Mouse (Mus musculus): Measurements from ENCODE around the gene Msantd3. TPM values are rescaled to one million over a fixed set of nuclear protein-coding genes. Genes with fewer than 3 reads are reported as not detected.

The Msantd3 gene
- total RNA-seq (2021), result 10 to 100 TPM; 25.4 to 27.6 TPM
- long read RNA-seq, experiment 1, transcript Msantd3-202 (3 exons, 1,378 nt), result minor isoform, 12 of 44 reads
- long read RNA-seq, experiment 1, transcript Msantd3-203 (3 exons, 1,597 nt), result major isoform, 21 of 44 reads
- long read RNA-seq, experiment 1, partial matches to known transcripts, result 2 of 44 reads
- long read RNA-seq, experiment 1, other reads (novel, unspliced or antisense), result 9 of 44 reads
- long read RNA-seq, experiment 2, transcript Msantd3-202 (3 exons, 1,378 nt), result minor isoform, 8 of 39 reads
- long read RNA-seq, experiment 2, transcript Msantd3-203 (3 exons, 1,597 nt), result major isoform, 26 of 39 reads
- long read RNA-seq, experiment 2, partial matches to known transcripts, result 0 of 39 reads
- long read RNA-seq, experiment 2, other reads (novel, unspliced or antisense), result 4 of 39 reads

DNA sequence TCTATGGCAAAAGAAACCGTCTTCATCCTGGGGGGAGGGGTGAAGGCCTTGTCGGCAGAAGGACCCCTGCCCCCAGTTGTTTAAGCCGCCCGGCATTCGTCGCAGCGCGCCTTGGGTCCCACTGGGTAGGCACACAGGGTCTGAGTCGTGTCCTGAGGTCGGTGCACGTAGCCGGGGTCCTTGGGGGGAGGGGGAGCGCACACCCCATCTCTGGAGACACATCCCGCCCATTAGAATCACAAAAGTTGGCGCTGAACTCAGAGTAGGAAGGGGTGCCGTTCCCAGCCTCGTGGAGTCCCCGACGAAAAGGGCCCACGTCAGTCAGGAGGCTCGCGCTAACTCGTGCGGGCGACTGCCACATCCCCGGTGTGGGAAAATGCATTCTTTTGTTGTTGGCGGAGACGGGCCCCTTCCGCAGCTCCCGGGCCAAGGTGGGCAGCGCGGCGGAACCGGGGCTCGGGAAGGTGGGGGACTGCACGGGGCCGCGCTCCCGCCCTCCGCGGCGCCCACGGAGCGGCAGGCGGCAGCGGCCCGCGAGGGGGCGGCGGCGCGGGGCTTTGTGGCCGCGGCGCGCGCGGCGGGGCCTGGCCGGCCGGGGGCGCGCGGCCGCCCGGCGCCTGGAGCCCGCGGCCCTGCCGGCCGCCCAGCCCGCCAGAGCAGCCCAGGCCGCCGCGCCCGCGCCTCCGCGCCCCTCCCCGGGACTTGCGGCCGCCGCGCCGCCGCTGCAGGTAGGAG is at the start of gene Msantd3:
Gene Msantd3 (plus strand): TSS at position 95 of the 735 bp plus-strand sequence.
- intact Hi-C loops (cut with DNase I), result loop anchor here (5.0 kb wide), 1 partner anchor 42 kb away; no protein-coding TSS in a partner anchor
- peak; percentile 39 to 49 for DNase-seq (ENCODE audit: low spot score in 2 of 2)

GRCm38 (mm10) chr4:48491290-48491743 is 48.4 kb upstream of the Msantd3 start:
- intact Hi-C loops (cut with DNase I), result no loop called here
- DNase-seq (ENCODE audit: low spot score in 2 of 2), result no peak

DNA sequence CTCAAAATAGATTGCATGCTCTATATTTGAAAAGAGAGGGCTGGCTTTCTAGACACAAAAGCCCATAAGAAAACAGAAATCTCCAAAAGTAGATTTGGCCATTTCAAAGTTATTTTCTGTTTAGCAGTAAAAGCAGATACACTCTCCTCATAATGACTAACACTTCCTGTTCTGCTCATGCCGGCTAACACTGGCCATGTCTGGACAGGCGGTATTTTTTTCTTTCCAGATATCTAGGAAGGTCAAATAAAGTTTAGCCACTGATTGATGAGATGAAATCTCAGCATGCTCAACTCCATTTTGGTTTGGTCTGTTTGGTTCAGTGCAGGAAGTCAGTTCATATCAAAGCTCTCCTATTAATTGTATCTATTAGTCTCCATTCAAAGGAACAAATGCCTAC is 47.2 kb upstream of the Msantd3 start:
- no peak for DNase-seq (ENCODE audit: low spot score in 2 of 2)
- intact Hi-C loops (cut with DNase I), result no loop called here

DNA sequence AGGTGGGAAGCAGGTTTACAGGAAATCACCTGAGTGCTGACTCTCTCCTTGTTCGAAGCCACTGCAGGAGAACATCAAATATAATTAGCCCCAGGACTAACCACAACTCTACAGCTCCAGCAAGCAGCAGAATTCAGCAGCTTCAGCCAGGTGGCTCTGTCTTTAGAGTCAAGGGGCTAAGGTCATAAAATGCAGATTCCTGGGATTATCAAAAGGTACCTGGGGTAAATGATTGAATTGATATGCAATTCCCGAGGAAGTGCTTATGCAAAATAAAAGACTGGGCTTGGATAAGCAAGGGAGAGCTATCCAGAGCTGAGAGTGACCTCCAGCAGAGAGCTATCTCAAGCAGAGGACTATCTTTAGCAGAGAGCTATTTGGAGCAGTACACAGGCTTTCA is 28.9 kb upstream of the Msantd3 start:
- DNase-seq (ENCODE audit: low spot score in 2 of 2), result no peak
- intact Hi-C loops (cut with DNase I), result no loop called here

- no peak for DNase-seq (ENCODE audit: low spot score in 2 of 2)
- intact Hi-C loops (cut with DNase I), result no loop called here
These were observed 10.2 kb upstream of the Msantd3 start for GRCm38 (mm10) chr4:48529559-48529958.

GRCm38 (mm10) chr4:48531804-48532601 is 7.7 kb upstream of the Msantd3 start:
- no peak for DNase-seq (ENCODE audit: low spot score in 2 of 2)
- intact Hi-C loops (cut with DNase I), result no loop called here

- no peak for DNase-seq (ENCODE audit: low spot score in 2 of 2)
- intact Hi-C loops (cut with DNase I), result no loop called here
These were observed 3.5 kb upstream of the Msantd3 start for GRCm38 (mm10) chr4:48536275-48536674.

DNA sequence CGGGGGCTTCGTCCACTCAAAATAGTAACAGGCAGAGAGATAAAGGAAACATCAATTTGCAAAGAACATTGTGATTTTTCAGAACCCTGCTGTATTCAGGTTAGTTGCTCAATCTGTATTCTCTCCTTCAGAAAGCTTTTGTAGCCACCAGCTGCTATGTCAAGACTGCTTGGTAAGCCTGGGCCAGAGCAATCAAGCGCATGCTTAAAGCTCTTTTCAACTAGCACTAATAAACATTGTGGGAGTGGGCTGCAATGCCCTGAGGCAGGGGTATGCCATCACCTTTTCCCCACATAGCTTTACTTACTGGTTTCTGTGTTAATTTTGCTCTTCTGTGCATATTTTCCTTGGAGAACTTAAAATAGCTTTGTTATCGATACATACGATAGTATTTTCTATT is 2.7 kb upstream of the Msantd3 start:
- no peak for DNase-seq (ENCODE audit: low spot score in 2 of 2)
- intact Hi-C loops (cut with DNase I), result no loop called here

GRCm38 (mm10) chr4:48538581-48538980 is 1.2 kb upstream of the Msantd3 start:
- intact Hi-C loops (cut with DNase I), result no loop called here
- DNase-seq (ENCODE audit: low spot score in 2 of 2), result no peak

- intact Hi-C loops (cut with DNase I), result loop anchor here (5.0 kb wide), 1 partner anchor 42 kb away; no protein-coding TSS in a partner anchor
- DNase-seq (ENCODE audit: low spot score in 2 of 2), result peak in 1 of 2 experiments; percentile 19
These were observed 909 bp downstream of the Msantd3 start for GRCm38 (mm10) chr4:48540576-48541111.

DNA sequence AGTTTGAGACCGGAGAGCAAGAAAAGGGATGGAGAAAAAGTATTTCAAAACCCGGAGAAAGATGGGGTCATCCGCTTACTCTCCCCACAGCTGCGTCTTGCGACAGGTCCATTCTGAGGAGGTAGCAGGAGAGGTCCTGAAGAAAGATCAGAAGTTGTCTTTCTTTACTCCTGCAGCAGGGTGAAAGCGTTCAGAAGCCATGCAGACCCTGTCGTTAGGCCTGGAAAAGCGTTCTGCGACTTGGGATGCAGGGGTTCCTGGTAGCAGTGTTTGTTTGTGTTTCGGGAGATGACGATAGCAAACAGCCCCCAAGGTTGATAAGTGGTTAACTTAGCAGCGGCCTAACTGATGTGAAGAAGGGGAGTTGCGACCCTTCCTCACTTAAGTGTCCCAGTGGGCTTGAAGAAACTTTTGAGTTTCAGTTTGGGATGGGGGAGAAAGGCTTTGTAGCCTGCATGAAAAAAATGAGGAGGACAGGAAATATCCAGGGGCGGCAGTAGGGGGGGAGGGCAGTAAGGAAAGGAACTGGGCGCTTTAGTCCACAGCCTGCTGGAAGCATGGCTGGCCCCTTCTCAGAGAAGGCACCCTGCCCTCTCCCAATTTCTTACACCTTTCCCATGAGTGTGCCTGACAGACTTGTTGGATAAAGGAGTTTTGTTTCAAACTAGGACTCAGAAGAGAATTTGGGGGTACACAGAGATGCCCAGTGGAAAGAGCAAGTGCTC is 2.0 kb downstream of the Msantd3 start:
- intact Hi-C loops (cut with DNase I), result loop anchor here (5.0 kb wide), 1 partner anchor 41 kb away; no protein-coding TSS in a partner anchor
- DNase-seq (ENCODE audit: low spot score in 2 of 2), result no peak

GRCm38 (mm10) chr4:48542351-48542750 is 2.6 kb downstream of the Msantd3 start:
- no peak for DNase-seq (ENCODE audit: low spot score in 2 of 2)
- intact Hi-C loops (cut with DNase I), result loop anchor here (5.0 kb wide), 1 partner anchor 40 kb away; no protein-coding TSS in a partner anchor

GRCm38 (mm10) chr4:48543071-48543865 is 3.5 kb downstream of the Msantd3 start:
- no peak for DNase-seq (ENCODE audit: low spot score in 2 of 2)
- intact Hi-C loops (cut with DNase I), result loop anchor here (5.0 kb wide), 1 partner anchor 39 kb away; no protein-coding TSS in a partner anchor

GRCm38 (mm10) chr4:48544141-48544540 is 4.4 kb downstream of the Msantd3 start:
- DNase-seq (ENCODE audit: low spot score in 2 of 2), result no peak
- intact Hi-C loops (cut with DNase I), result loop anchor here (5.0 kb wide), 1 partner anchor 38 kb away; no protein-coding TSS in a partner anchor

DNA sequence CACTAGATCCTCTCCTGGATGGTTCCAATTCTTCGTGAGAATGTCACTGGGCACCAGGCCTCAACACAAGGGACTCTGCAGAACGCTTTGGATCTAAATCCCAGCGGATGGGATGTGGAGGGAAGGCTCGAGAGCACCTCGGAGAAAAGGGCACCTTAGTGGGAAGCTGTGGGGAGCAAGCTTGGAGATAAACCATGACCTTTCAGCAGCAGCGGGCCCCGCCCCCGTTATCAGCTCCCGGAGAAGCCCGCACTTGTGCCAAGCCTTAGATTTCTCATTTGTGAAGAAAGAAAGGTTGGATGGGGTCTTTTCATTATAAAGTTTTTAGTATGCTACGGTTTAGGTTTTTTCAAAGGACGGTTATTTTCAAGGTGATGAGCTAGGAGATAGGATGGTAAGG is 6.2 kb downstream of the Msantd3 start:
- intact Hi-C loops (cut with DNase I), result no loop called here

DNA sequence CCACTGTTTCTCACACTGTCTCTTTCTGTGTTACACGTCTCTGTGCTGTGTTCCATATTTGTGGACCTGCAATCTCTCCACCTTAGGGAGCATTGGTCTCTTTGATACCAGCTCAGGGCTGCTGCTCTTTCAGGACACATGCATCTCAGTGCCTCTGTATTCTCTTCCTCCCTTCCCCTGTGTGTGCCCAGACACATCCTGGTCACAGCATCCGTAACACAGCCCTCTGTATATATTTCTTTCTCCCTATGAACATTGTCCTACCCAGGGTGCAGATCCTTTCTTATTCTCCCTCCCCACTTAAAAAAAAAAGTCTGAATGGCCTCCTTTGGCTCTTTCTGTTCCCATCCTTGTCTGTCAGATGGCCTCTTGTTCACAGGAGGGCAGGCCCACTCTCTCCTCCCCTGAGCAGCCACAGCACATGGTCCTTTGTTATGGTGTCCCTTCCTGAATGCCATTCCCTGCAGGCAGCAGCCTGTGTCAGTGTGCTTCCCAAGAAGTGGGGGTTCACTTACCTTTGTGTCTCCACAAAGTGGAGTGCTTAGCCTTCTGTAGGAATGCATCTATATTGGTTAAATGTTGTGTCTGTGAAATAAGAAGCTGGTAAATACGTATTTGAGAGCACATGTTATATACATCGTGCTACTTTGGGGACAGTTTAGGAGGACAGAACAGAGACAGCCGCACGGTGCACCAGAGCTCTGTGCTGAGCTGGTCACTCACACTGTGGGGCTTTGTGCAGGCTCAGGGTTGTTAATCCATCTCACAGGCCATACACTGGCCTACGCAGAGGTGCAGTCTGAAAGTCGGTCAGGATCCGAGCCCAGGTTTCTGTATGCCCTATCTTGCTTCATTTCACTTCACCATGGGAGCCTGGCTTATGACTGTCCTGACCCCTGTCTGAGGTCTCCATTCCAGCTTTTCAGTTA is 7.1 kb downstream of the Msantd3 start:
- intact Hi-C loops (cut with DNase I), result no loop called here
- DNase-seq (ENCODE audit: low spot score in 2 of 2), result no peak

More for the DNA sequence above, 6.2 kb downstream of the Msantd3 start:
- no peak for DNase-seq (ENCODE audit: low spot score in 2 of 2)
